Mouse (Mus musculus): ENCODE results near the gene Fbrs. TPM values are rescaled to one million over a fixed set of nuclear protein-coding genes. Genes with fewer than 3 reads are reported as not detected.
"Not testable (repeated sequence)": the region's sequence is repeated elsewhere in the genome, so short reads cannot be mapped to it uniquely, and the experiment has no call there.

Gene Fbrs
- polyA plus RNA-seq, 1 experiment from 2014 or later = 8.7 TPM

DNA sequence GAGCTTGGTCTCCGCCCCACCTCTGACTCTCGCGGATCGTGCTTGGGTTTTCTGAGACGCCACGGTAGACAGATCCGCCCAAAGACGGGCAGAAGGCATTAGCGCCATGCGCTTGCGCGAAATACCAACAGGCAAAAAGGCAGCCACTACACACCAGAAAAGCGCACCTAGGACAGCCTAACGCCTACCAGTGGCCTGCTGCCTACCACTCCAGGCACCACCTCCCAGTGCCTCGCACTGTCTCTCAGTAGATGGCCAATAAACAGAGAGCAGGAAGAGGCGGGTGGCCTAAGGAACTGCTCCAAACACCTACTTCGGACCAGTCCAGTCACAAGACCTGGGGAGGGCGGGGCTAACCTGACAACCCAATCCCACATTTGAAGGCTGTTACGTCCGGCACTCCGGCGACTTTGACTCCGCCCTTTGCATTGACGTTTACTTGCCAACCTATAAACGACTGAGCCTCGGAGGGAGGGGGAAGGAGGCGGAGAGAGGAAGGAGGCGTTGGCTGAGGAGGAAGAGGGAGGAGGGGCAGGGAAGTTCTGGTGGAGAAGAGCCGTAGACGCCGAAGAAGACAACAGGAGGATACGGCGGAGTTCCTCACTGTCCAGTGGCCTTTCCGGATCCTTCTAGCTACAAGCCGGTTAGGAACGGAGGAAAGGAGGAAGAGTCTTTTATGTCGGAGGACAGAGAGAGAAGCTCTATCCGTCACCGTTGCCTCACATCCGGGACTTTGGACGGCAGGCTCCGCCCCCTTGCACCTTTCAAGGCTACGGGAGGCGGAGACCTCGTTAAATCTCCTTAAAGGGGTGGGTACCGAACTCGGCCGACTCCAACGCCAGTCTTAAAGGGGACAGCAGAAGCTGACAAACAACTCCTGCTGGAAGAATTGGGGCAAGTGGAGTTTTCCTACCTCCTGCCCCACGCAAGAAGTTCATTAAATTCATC, 1.0 kb upstream of the Fbrs start:
- TF ChIP-seq EP300 (optimal IDR thresholded peaks at IDR 0.05) (no peak), CTCF (IDR thresholded peaks at IDR 0.05; ENCODE audit: low read depth) (peak; percentile 51)
- under 1% methylated on average over 50 of the region's 50 CpGs for WGBS
- H3K36me3 ChIP-seq (ENCODE audit: control insufficient read depth, insufficient read depth, low read length) = peaks cover 23% of the 10 kb centered on the region

DNA sequence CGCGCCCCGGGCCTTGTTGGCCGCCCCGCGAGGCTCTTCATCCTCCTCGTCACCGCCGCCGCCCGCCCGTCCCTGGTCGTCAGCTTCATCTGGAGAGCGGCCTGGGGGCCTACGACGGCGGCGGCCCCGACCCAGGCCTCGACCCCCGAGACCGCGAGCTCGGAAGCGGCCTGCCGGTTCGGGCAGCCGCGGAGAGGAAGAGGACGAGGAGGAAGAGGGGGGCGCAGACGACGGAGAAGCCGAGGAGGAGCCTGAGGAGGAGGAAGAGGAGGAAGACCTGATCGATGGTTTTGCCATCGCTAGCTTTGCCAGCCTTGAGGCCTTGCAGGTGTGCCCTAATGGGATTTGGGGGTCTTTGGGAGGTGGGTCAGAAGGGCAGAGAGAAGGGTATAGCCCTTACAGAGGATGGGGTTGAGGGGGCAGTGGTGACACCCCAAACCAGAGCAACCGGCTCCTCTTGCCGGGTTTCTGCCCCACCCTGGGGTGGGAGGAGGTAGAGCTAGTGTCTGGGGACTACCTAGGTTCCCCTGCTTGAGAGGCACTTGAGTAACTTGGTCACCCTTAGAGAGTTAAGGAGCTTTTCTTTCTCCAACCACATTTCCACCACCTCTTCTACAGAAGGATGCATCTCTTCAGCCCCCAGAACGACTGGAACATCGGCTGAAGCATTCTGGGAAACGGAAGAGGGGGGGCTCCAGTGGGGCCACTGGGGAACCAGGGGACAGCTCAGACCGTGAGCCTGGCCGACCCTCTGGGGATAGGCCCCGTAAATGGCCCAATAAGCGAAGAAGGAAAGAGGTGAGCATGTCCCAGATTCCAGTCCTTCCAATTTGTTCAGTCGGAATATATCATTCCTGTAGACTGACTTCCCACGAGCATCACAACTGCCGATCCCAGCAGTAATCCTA, 573 bp downstream of the Fbrs start:
- WGBS = 4% methylated on average over 35 of the region's 48 CpGs
- H3K9ac ChIP-seq (ENCODE audit: low read length) = peak overlapping the region; percentile 97
- H3K4me3 ChIP-seq (ENCODE audit: low read depth, low read length) = peak overlapping the region; percentile 93
- peak overlapping the region; percentile 99 for H3K27ac ChIP-seq (replicated peaks)
- no peaks in the 10 kb centered on the region for H3K9me3 ChIP-seq (ENCODE audit: control insufficient read depth, low read length)
- TF ChIP-seq EP300 (optimal IDR thresholded peaks at IDR 0.05) = no peak
- no peak for TF ChIP-seq CTCF (IDR thresholded peaks at IDR 0.05; ENCODE audit: low read depth)
- H3K36me3 ChIP-seq (ENCODE audit: control insufficient read depth, insufficient read depth, low read length) = peaks cover 18% of the 10 kb centered on the region
- no peaks in the 10 kb centered on the region for H3K27me3 ChIP-seq (ENCODE audit: control insufficient read depth, insufficient read depth, low read length)
- no peak for DNase-seq (ENCODE audit: low spot score)
- no peak for ATAC-seq (ENCODE audit: low FRiP score, low TSS enrichment)
- H3K4me2 ChIP-seq (replicated peaks; ENCODE audit: low read depth) = peak overlapping the region; percentile 84
- H3K4me1 ChIP-seq (replicated peaks; ENCODE audit: control insufficient read depth, insufficient read depth) = no peaks in the 10 kb centered on the region

More for the DNA sequence above, 1.0 kb upstream of the Fbrs start:
- ATAC-seq (ENCODE audit: low FRiP score, low TSS enrichment) (peak; percentile 95), DNase-seq (ENCODE audit: low spot score) (peak; percentile 100)
- H3K4me1 ChIP-seq (replicated peaks; ENCODE audit: control insufficient read depth, insufficient read depth) = no peaks in the 10 kb centered on the region
- no peaks in the 10 kb centered on the region for H3K27me3 ChIP-seq (ENCODE audit: control insufficient read depth, insufficient read depth, low read length)
- peak overlapping the region; percentile 97 for H3K9ac ChIP-seq (ENCODE audit: low read length)
- peak overlapping the region; percentile 84 for H3K4me2 ChIP-seq (replicated peaks; ENCODE audit: low read depth)
- H3K27ac ChIP-seq (replicated peaks) = peak overlapping the region; percentile 99
- H3K4me3 ChIP-seq (ENCODE audit: low read depth, low read length) = peak overlapping the region; percentile 93
- no peaks in the 10 kb centered on the region for H3K9me3 ChIP-seq (ENCODE audit: control insufficient read depth, low read length)

DNA sequence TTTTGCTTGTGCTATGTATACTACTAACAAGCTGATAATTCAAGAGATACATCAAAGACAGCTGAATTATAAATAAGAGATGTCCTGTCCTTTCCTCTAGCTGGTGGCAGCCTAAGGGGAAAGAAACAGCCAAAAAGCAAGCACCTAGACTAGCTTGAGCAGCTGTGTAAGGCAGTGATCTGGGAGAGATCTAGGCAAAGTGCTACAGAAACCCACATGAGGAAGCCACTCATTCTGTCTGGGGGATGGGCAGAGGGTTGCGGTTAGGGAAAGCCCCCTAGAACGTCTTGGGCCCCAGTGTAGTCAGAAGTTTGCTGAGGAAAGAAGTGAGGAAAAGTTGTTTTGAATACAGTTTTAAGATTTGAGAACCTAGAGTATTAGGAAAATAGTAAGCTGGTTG, 1.3 kb downstream of the Fbrs start:
- Histone ChIP-seq H3K4me2 (replicated peaks; ENCODE audit: low read depth) (peak overlapping the region; percentile 84), H3K9me3 (ENCODE audit: control insufficient read depth, low read length) (no peaks in the 10 kb centered on the region), H3K27me3 (ENCODE audit: control insufficient read depth, insufficient read depth, low read length) (no peaks in the 10 kb centered on the region), H3K36me3 (ENCODE audit: control insufficient read depth, insufficient read depth, low read length) (peaks cover 18% of the 10 kb centered on the region), H3K4me3 (ENCODE audit: low read depth, low read length) (peak overlapping the region; percentile 93), H3K9ac (ENCODE audit: low read length) (peak overlapping the region; percentile 97), H3K4me1 (replicated peaks; ENCODE audit: control insufficient read depth, insufficient read depth) (no peaks in the 10 kb centered on the region), H3K27ac (replicated peaks) (no peak overlapping the region)
- no peak for DNase-seq (ENCODE audit: low spot score)
- WGBS = 45% methylated on average over 2 of the region's 2 CpGs
- ATAC-seq (ENCODE audit: low FRiP score, low TSS enrichment) = no peak
- TF ChIP-seq EP300 (optimal IDR thresholded peaks at IDR 0.05) (no peak), CTCF (IDR thresholded peaks at IDR 0.05; ENCODE audit: low read depth) (no peak)

DNA sequence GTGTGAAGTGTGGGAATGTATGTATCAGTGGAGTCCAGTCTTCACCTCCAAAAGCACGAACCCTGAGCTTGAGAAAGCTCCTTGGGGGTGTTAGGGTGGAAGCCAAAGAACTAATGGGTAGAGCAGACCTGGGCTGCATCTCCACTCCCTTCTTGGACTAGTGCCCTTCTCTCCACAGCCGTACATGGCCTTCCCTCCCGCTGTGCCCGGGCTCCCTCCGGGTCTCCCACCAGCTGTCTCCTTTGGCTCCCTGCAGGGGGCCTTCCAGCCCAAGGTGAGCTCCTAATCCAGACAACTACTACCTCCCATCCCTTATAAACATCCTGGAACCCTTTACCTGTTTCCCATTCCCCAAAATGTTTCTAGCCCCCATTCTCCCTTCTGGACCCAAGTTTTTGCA, 6.4 kb downstream of the Fbrs start:
- TF ChIP-seq EP300 (optimal IDR thresholded peaks at IDR 0.05) = no peak
- no peak for TF ChIP-seq CTCF (IDR thresholded peaks at IDR 0.05; ENCODE audit: low read depth)
- no peaks in the 10 kb centered on the region for H3K9me3 ChIP-seq (ENCODE audit: control insufficient read depth, low read length)
- no peak overlapping the region for H3K9ac ChIP-seq (ENCODE audit: low read length)
- DNase-seq (ENCODE audit: low spot score) = no peak
- WGBS = 84% methylated on average over 5 of the region's 5 CpGs
- no peak overlapping the region for H3K4me3 ChIP-seq (ENCODE audit: low read depth, low read length)
- no peaks in the 10 kb centered on the region for H3K4me1 ChIP-seq (replicated peaks; ENCODE audit: control insufficient read depth, insufficient read depth)
- H3K27ac ChIP-seq (replicated peaks) = no peak overlapping the region
- ATAC-seq (ENCODE audit: low FRiP score, low TSS enrichment) = no peak
- no peaks in the 10 kb centered on the region for H3K27me3 ChIP-seq (ENCODE audit: control insufficient read depth, insufficient read depth, low read length)
- peaks cover 44% of the 10 kb centered on the region for H3K36me3 ChIP-seq (ENCODE audit: control insufficient read depth, insufficient read depth, low read length)
- no peak overlapping the region for H3K4me2 ChIP-seq (replicated peaks; ENCODE audit: low read depth)

DNA sequence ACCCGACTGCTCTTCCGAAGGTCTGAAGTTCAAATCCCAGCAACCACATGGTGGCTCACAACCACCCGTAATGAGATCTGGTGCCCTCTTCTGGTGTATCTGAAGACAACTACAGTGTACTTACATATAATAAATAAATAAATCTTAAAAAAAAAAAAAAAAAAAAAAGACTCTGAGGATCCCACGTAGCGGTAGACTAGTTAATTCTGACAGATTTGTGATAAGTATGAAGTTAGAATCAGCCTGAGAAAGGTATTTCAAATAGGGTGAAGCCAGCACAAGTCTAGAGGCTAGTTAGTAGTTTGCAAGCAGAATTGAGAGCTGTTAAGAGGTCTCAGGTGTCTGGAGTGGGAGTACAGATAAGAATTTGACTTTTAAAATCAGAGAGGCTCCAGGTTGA, 9.4 kb downstream of the Fbrs start:
- not testable (repeated sequence) for H3K27me3 ChIP-seq (ENCODE audit: control insufficient read depth, insufficient read depth, low read length); H3K9ac ChIP-seq (ENCODE audit: low read length); H3K4me2 ChIP-seq (replicated peaks; ENCODE audit: low read depth); H3K9me3 ChIP-seq (ENCODE audit: control insufficient read depth, low read length); H3K4me3 ChIP-seq (ENCODE audit: low read depth, low read length); DNase-seq (ENCODE audit: low spot score); H3K4me1 ChIP-seq (replicated peaks; ENCODE audit: control insufficient read depth, insufficient read depth); H3K27ac ChIP-seq (replicated peaks); ATAC-seq (ENCODE audit: low FRiP score, low TSS enrichment)
- 82% methylated on average over 4 of the region's 5 CpGs for WGBS
- H3K36me3 ChIP-seq (ENCODE audit: control insufficient read depth, insufficient read depth, low read length) = peaks cover 46% of the 10 kb centered on the region

Measured in stomach, postnatal 0 days (tissue).